Mouse (Mus musculus) induced T-regulatory cell, adult 2 months (primary cell): ENCODE data around the gene Zc3h18.

Source experiments
- DNase-seq: peaks from one replicate; pipeline ENCODE4 v3.0.0-alpha.2; 2012; ENCODE audit warnings: low read depth

Zc3h18 gene

DNA sequence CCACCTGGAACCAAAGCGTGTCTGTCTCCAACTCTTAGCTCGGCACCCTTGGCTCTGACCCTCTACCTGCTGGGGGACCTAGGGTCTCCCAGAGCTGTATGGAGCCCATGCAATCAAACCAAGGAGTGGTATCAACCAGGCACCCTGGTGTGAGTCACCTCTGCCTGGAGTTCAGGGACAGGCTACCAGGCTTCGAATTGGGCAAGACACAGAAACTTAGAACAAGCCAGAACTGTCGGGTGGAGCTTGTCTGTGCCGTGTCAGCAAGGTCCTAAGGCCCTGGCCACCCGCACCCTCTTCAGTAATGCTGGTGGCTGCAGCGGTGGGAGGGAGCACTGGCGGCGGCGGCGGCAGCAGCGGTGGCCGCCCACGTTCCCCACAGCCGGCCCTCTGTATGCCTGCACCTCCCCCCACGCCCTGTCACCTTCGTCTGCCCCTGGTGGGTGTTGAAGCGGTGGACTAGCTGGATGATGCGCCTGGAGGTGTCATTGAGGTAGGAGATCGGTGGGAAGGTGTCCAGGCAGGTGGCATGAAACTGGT is 60.2 kb downstream of the Zc3h18 start:
- peak; percentile 61 for DNase-seq

DNA sequence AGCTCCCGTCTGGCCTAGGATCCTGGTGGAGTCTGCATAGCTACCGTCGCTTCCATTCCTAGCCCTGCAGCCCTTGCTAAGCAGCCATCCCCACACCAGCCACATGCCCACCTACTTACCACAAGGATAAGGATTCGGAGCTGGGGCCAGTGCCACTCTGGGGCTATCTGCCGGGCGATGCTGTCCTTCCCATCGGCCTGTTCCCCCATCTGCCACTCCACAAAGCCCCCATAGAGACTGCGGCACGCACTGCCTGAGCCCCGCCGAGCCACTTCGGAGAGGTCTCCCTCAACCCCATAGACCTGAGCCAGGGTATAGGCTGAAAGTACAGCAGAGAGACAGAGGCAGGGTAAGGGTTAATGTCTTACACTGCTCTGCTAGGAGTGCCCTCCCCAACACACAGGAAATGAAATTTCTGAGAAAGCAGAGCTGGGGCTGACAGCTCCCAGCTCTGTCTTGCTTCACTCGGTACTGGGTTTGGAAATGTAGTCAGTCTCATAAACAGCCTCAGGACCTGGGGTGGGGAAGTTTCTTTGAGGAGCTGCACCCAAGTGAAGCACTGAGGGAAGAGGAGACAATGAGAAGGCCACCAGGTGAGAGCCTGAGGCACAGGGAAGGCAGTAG is 61.4 kb downstream of the Zc3h18 start:
- DNase-seq = peak; percentile 67

DNA sequence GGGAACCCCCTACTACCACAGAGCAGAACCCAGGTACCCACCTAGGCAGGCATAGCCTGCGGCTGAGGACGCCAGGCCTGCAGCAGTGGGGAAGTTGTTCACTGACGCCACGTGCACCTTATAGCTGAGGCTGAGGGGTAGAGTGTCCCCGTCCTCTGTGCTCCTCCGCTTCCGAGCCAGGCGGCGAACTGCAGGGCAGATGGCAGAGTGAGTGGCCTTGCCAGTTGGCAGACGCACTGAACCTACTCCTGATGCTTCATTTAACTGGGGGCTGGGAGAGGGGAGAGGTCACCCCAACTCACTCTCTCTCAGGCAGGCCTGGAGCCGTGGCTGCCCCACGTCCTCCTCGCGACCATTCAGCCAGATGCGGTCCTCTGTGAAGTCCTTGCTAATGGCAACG is 62.9 kb downstream of the Zc3h18 start:
- no peak for DNase-seq

DNA sequence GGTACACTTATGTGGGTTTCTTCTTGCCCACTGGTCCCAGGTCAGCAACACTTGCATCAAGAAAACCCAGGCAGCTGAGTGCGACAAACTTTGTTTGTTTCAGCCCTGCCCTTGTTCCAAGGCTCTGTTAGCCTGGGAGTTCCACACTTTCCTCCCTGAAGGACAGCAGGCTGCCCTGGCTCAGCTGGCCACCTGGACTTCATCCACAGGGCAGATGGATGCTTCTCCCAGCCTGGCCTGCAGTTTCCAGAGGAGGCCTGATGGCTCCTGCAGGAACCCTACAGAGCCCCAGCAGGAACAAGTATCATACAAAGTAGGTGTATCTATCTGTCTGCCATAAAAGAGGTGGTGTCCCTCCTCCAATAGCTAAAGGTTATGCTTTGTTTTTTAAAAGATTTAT is 64.9 kb downstream of the Zc3h18 start:
- no peak for DNase-seq

DNA sequence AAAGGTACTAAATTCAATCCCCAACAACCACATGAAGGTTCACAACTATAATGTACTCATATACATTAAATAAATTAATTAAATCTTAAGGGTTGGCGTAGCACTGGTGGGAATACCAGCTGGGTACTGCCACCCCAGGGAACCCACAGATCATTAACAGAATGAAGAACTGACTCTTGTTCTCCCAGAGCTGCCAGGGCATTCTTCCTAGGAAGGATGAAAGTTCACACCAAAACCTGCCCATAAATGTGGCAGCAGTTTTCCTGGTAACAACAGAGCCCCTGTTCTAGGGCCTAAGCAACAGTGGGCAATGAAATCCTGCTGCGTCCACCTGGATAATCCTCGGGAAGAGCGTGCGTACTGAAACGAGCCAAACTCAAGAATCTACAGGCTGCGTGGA is 65.9 kb downstream of the Zc3h18 start:
- no peak for DNase-seq

DNA sequence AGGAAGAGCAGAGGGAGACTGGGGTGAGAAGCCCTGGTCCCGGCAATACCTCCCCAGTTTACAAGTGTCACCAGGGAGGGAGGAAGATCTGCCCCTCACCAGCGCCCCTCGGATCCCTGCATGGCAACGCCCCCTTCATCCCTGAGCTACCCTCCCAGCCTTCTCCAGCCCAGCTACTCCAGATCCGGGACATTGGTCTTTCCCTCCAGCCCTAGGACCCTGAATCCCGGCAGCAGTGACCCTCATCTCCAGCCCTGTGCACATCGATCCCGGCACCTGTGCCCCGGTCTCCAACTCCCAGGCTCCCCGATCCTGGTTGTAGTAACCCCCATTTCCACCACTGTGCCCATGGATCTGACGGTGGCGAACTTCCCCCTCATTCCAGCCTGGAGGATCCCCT is 66.4 kb downstream of the Zc3h18 start:
- DNase-seq = no peak

DNA sequence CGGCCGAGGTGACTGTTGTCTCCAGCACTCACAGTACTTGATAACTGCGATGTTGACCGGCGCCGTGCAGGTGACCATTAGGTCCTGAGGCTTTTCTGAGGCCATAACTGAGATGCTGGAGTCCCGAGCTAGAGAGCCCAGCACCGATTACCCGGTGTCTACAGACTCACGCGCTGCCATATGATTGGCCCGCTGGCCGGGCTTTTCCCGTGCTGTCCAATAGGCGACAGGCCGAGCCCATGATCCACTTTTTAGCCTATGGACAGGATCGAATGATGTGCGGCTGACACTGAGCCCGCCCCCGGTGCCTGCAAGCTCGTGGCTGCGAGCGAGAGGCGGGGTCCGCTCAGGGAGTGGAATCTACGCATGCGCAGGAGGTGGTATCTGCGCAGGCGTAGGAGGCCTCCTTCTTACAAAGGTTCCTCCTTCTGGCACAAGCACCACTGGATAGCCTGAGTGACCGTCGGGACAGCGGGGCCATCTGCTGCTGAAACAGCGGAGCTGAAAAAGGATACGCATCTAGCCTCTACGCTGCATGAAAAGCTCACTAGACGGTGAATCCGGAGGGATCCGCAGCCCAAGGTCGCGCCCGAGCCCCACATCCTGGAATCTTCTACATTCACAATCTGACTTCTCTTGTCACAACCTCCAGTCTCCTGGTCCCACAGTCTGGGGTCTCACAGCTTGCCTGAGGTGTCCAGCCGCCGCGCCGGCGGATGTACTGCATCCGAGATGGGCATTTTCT is 67.0 kb downstream of the Zc3h18 start, which contains the start of gene Mvd:
Gene Mvd (minus strand): TSS at position 161 of the 745 bp plus-strand sequence.
- DNase-seq = peak; percentile 99

DNA sequence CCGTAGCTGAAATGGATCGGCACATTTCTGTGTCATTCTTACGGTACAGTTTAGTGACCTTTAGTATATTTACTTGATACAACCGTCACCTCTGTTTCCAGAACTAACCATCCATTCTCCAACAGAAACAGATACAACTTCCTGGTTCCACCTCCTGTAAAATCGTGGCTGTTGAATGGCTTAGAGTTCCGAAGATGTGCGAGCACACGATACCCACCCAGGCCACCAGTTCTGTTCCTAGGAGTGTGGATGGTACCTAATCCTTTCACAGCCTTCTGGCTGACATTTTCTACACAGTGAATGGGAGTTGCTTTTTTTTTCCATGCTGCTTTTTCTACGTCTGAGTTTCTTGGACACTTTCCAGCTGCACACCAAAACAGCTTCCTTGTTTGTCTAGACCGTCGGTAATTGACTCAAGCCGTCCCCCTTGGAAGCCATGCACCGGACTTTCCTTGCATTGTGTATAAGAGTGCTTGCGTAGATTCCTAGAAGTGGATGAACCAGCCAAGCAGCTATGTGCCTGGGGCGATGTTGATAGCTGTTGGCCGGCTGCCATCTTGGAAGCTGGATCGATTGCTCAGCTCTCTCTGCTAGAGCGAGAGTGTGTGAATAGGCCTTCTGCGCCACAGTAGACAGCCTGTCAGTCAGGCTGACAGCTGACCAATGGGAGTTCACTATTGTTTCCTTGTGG is 67.8 kb downstream of the Zc3h18 start:
- DNase-seq = peak; percentile 85

DNA sequence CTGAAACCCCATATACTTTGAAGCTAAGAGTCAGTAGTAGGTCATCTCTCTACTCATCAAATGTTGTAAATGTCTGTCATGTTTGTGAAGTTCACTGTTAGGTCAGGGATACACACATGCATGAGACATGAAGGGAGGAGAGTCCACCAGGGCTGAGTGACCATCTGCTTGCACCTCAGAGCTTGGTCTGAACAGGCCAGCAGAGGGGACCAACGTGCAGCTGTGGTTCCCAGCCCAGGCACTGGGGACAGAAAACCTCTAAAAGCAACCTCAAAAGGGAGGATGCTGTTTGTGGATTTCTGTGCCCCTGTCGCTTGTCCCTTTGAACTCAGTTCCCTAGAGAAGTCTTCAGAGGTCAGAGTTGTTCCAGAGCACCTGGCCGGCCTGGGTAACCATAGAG is 68.8 kb downstream of the Zc3h18 start:
- peak; percentile 20 for DNase-seq

DNA sequence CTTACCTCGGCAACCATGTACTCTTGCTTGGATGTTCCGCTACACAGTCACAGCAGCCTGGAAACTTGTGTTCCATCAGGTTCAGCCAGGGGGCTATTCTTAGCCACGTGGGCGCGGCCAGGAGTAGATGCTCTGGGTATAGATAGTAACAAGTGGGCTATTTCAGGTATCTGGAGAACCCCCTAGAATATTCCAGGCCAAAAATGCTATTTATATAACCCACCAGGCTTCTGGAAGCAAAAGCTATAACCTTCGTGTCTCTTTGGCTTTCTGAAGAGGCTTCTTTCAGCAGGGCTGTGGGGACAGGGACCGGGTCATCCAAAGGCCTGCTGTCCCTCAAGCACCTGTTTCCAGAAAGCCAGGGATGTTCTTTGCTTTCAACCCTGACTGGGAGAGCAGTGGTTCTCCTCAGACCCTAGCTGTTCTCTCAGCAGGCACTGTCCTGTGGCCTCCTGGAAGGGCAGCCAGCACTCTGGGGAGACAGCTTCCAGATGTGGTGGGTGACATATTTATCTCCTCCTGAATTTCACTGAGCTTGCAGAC is 74.8 kb downstream of the Zc3h18 start:
- DNase-seq = no peak

DNA sequence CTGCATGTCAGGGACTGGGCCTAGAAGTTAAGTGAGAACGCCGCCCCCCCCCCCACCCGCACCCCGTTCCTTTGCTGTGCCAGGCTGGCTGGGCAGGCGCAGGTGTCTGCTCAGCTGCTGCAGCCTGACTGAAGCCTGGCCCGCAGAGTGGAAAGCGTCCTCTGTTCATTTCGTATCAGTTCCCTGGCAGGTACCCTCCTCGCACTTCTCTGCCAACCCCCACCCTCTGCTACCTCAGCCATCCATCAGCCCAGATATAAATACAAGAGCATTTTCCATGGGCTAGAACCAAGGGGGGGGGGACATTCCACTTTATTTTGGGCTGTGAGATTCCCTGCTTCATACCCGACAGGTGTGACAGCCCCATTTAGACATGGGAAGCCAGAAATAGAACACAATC is 75.7 kb downstream of the Zc3h18 start:
- no peak for DNase-seq

DNA sequence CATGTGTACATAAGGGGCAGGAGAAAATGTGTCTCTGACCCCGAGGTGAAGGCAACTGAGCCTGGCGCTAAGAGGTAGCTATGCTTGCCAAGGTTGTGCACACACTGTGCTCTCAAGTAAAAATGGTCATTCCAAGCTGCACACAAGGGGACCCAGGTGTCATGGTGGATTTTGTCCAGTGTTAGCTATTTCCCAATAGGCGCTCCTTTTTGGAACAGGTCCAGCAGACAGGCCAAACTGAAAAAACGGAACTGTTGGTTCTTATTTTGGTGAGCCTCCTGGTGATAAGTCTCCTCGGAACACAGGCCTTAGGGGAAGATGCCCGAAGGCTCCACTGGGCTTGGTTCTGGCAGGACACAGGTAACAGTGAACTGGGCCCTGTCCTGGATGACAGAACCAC is 78.0 kb downstream of the Zc3h18 start:
- DNase-seq = no peak

DNA sequence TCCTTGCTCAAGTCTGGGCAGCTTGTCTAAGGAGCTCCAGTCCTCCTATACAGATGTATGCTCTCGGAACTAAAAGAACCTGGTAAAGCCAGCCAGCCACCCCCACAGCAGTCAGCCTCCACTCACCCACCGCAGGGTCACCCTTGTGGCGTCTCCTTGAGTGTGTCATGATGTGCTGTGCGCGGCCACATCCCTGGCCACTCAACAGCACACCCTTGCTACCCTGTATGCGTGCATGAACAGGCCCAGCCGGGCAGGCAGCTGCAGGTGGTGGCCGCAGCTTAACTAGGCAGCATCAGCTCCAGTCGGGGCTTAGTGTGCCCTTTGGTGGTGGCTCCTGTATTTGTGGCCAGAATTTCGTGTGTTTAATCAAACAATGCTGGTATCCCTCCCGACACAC is 80.8 kb downstream of the Zc3h18 start:
- DNase-seq = no peak

DNA sequence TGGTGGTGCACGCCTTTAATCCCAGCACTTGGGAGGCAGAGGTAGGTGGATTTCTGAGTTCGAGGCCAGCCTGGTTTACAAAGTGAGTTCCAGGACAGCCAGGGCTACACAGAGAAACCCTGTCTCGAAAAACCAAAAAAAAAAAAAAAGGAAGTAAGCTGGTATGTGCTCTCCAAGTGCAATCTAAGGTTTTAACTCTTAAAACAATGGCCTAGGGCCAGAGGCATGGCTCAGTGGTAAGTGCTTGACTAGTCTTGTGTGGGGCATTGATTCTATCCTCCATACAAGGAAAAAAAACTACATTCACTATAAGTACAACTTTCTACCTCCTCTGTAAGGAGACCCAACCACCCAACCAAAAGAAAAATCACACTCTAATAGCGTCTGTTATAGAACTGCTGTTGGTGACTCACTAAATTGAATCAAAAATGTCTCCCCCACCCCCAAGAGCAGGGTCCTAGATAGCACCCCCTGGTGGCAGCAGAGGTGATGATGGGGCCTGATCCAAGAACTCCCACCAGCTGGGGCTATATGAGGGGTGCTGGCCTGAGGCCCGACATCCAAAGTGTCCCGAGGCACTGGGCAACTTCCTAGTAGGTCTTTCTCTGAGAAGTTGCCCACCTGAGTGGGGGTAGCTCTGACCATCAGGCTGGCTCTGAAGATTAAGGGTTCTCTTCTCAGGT is 83.0 kb downstream of the Zc3h18 start:
- DNase-seq = peak; percentile 73

DNA sequence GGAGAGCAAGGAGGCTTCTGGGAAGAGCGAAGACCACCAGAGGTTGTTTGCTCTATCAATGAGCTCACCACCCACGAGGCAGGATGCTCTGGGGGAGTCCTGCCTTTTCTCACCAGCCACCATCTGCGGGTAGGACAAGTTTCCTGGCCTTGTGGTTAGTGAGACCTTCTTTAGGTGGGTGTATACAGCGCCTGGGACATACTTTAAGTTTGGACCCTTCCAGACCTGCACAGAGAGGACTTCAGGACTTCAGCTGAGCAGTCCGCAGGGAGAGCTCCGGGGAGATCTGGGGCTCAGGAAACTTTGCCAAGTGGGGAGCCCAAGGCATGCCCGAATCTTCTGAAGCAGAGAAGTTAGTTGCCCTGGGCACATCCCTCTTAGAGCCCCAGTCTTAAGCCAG is 83.6 kb downstream of the Zc3h18 start:
- peak; percentile 69 for DNase-seq

DNA sequence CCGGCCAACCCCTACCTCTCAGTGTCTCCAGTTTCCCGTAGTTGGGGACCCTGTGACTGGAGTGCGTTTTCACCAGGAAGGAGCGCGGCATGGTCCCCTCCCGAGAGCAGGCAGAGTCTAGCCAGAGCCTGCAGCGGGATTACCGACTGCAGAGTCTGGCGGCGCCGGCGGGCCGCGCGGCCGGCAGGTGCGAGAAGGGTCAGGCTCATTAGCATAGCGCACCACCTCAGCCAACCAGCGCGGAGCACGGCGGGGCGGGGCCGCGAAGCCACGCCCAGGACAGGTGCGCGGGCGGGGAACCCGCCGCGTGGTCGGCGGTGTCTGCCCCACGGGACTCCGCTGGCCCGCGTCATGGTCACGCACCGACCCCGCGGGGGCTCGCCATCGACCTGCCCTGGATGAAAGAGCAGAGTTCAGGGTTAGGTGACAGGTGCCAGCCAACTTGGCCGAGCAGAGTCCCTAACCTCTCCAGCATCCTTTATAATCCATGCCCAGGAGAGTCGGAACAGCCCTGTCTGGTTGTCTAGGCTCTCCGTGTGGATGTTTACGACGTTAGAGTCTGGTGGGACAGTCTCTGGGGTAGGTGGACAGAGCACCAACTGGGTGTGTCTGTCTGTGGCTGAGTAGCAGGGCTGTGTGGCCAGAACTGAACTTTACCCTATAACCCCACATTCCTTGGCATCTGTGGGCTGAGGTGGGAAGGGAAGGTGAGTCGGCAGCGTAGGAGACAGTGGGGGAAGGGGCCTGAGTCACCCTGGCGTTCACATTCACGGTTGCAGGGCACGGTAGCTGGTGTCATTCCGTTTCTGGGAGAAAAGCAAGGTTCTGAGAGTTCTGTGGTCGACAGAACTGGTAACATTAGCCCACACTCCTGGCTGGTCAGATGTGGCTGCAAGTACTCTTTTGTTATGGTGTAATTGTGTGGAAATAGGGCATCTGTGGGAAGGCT is 84.4 kb downstream of the Zc3h18 start, which contains the start of gene Snai3:
Gene Snai3 (minus strand): TSS at position 210 of the 949 bp plus-strand sequence.
- peak; percentile 83 for DNase-seq

DNA sequence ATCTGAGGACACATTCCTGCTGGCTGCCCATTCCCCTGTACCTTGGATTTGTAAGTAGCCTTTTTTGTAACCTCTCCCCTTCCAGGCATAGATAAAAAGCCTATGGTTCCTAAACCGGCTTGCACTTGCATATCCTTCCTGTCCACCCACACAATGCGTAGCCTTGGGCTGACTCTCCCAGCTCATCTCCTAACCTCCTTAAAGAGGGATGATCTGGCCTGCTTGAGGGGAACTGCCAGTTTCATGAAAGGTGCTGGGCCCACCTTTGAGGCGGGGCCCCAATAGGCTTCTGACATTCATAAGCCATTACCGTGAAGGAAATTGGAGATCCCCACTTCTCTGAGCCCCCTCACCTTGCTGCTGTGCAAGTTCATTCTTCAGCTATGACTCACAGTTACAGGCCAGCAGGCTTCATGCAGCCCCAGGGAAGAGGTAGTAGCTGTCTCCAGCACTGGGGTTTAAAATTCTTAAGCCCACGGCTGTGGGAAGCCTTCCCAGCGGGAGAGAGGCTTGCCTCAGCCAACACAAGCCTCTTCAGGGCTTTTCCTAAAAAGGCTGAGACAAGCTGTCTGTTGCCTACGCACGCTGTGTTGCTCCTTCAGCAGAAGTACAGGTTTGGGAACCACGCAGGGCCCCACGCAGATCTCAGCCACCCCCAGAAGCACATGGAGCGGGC is 85.2 kb downstream of the Zc3h18 start:
- DNase-seq = peak; percentile 65

DNA sequence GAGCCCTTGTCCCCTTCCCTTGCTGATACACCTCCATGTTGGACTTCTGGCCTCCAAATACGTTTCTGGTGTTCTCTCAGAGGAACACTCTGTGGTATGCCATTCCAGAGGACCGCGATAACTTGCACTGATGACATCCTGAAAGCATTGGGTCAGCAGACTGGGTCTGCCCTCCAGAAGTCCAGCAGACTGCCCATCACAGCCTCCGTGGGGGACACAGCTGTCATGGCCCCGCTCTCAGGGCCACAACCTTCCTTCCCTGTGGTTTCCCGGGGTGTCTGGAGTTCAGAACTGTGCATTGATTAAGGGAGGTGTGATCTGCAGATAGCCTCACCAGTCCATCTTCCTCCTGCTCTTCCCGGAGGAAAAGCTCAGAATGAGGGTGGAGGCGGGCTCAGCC is 86.1 kb downstream of the Zc3h18 start:
- DNase-seq = no peak

DNA sequence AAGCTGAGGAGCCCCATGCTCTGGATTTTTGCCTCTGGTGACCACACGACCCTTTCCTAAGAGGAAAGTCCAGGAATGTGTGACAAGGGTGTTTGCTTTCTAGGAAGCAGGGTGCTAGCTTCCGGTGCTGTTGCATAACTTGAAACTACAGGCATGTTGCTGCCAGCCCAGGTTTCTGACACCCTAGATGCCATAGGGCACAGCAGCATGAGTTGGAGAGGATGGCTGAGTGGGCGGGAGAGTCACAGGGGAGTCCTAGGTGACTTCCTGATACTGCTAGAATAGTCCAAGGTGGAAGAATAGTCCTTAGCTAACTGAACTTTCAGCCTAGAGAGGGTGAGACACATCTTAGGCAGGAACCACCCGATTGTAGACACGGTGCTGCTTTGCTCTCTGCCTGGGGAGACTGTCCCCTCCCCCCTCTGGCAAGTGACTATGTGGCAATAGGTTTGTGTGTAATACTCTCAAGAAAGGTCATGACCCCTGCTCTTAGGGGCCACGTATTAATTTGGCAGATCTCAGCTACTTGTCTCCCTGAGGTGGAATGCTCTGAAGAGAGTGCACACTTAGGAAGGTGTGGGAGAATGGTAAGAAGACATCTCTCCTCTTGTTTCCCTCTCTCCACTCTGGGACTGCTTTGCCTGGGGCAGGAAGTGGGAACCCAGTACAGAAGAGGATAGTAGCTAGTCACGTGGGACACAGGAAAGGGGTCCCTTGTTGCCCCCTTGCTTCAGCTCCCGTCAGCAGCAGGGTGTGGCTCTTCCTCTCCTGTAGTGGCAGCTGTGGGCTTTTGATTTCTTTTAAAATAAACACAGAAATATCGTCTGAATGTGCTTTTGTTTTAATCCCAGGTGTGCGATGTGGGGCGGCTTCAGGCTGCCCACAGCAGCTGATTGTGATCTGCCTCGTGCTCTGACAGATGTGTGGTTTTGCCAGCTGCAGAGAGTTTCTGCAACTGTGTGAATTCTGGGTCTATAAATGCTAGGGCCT is 87.5 kb downstream of the Zc3h18 start:
- peak; percentile 75 for DNase-seq
